Mouse (Mus musculus): ENCODE measurements around the gene Ccrl2. TPM values are rescaled to one million over a fixed set of nuclear protein-coding genes. Genes with fewer than 3 reads are reported as not detected.

Ccrl2 gene
- polyA plus RNA-seq, 1 experiment = 5.8 TPM

DNA sequence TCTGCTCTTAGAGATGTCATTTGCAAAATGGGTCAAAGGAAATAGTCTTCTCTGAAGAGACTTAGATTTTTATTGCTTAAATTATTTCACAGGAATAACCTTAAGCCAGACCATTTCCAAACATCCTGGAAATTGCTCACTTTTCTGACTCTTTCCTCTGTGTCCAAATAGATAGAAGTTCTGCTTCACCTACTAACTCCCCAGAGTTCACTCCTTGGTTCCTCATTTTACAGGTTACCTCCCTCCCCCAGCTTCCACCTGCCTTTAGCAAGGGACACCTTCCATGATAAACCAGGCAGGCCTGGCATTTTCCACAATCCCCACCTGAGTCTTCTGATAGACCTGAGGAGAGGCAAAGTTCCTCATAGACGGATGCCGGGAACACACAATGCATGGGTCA, 50.8 kb downstream of the Ccrl2 start:
- TF ChIP-seq CTCF (IDR thresholded peaks at IDR 0.05; ENCODE audit: low read depth, low read length) (no peak), POLR2A (IDR thresholded peaks at IDR 0.05; ENCODE audit: borderline replicate concordance, low read depth, low read length) (no peak)
- H3K4me1 ChIP-seq (ENCODE audit: control insufficient read depth, insufficient read depth, low read length) = no peaks in the 10 kb centered on the region
- no peak overlapping the region for H3K27ac ChIP-seq (ENCODE audit: insufficient read depth, low read depth, low read length)

More for the DNA sequence above, 50.8 kb downstream of the Ccrl2 start:
- no peak overlapping the region for H3K4me3 ChIP-seq (ENCODE audit: insufficient read depth, low read length)

Other genes starting within 250 kb of the Ccrl2 start
- gene Prss44, start 243.5 kb downstream of the Ccrl2 start, polyA plus RNA-seq (2012; ENCODE audit: insufficient read depth, insufficient read length, missing spikeins) = not detected in 2 replicates
- not detected in 2 replicates for gene Prss43, start 230.8 kb downstream of the Ccrl2 start, polyA plus RNA-seq (2012; ENCODE audit: insufficient read depth, insufficient read length, missing spikeins)
- not detected in 2 replicates for gene Prss45, start 222.9 kb downstream of the Ccrl2 start, polyA plus RNA-seq (2012; ENCODE audit: insufficient read depth, insufficient read length, missing spikeins)
- not detected in 2 replicates for gene Prss46, start 213.0 kb downstream of the Ccrl2 start, polyA plus RNA-seq (2012; ENCODE audit: insufficient read depth, insufficient read length, missing spikeins)
- gene Prss50, start 199.6 kb downstream of the Ccrl2 start, polyA plus RNA-seq (2012; ENCODE audit: insufficient read depth, insufficient read length, missing spikeins) = not detected in 2 replicates
- gene Als2cl, start 177.6 kb downstream of the Ccrl2 start, polyA plus RNA-seq (2012; ENCODE audit: insufficient read depth, insufficient read length, missing spikeins) = 12.6 and 16.4 TPM in 2 replicates
- not detected in 2 replicates for gene Tmie, start 177.4 kb downstream of the Ccrl2 start, polyA plus RNA-seq (2012; ENCODE audit: insufficient read depth, insufficient read length, missing spikeins)
- not detected in 2 replicates for gene Fam240a, start 140.7 kb downstream of the Ccrl2 start, polyA plus RNA-seq (2012; ENCODE audit: insufficient read depth, insufficient read length, missing spikeins)
- gene Tdgf1, start 111.4 kb downstream of the Ccrl2 start, polyA plus RNA-seq (2012; ENCODE audit: insufficient read depth, insufficient read length, missing spikeins) = not detected in 2 replicates
- 0.15 TPM in 1 of 2 replicates, not detected in the other for gene Lrrc2, start 106.0 kb downstream of the Ccrl2 start, polyA plus RNA-seq (2012; ENCODE audit: insufficient read depth, insufficient read length, missing spikeins)
- gene Rtp3, start 66.9 kb downstream of the Ccrl2 start, polyA plus RNA-seq (2012; ENCODE audit: insufficient read depth, insufficient read length, missing spikeins) = not detected in 2 replicates
- gene Ltf, start 38.2 kb downstream of the Ccrl2 start, polyA plus RNA-seq (2012; ENCODE audit: insufficient read depth, insufficient read length, missing spikeins) = 2.7 and 3.6 TPM in 2 replicates
- 67.7 and 71.5 TPM in 2 replicates for gene Lrrfip2, start 60.1 kb upstream of the Ccrl2 start, polyA plus RNA-seq (2012; ENCODE audit: insufficient read depth, insufficient read length, missing spikeins)
- gene Mlh1, start 214.3 kb upstream of the Ccrl2 start, polyA plus RNA-seq (2012; ENCODE audit: insufficient read depth, insufficient read length, missing spikeins) = 14.8 and 20.1 TPM in 2 replicates
- gene Epm2aip1, start 214.4 kb upstream of the Ccrl2 start, polyA plus RNA-seq (2012; ENCODE audit: insufficient read depth, insufficient read length, missing spikeins) = 10.3 and 12.0 TPM in 2 replicates

Data from bone marrow macrophage, adult 2 months (primary cell).